Mouse (Mus musculus) thymus, adult 18-20 months (tissue): ENCODE results near the gene Trpm1.

Experiments used
- DNase-seq, 2 experiments: peaks; one replicate each; pipeline ENCODE4 v3.0.0; 2022; ENCODE audit warnings: mixed read lengths in 2 of 2

Trpm1 gene

GRCm38 (mm10) chr7:64164997-64165396 is 11.4 kb downstream of the Trpm1 start:
- no peak for DNase-seq

- no peak for DNase-seq
Measured at GRCm38 (mm10) chr7:64166025-64166424, 12.4 kb downstream of the Trpm1 start.

GRCm38 (mm10) chr7:64166724-64167123 is 13.1 kb downstream of the Trpm1 start:
- no peak for DNase-seq

GRCm38 (mm10) chr7:64179310-64179709 is 25.7 kb downstream of the Trpm1 start:
- no peak for DNase-seq

- peak; percentile 30 to 43 for DNase-seq
Measured at GRCm38 (mm10) chr7:64185203-64185931, 31.7 kb downstream of the Trpm1 start.

GRCm38 (mm10) chr7:64185932-64186312 is 32.3 kb downstream of the Trpm1 start:
- no peak for DNase-seq

GRCm38 (mm10) chr7:64192261-64192943 is 38.8 kb downstream of the Trpm1 start:
- no peak for DNase-seq

- DNase-seq, result no peak
Measured at GRCm38 (mm10) chr7:64193476-64193875, 39.8 kb downstream of the Trpm1 start.

- DNase-seq, result no peak
Measured at GRCm38 (mm10) chr7:64196114-64196513, 42.5 kb downstream of the Trpm1 start.

GRCm38 (mm10) chr7:64208700-64209099 is 55.1 kb downstream of the Trpm1 start:
- no peak for DNase-seq

GRCm38 (mm10) chr7:64212870-64213269 is 59.2 kb downstream of the Trpm1 start:
- DNase-seq, result no peak

- DNase-seq, result no peak
Measured at GRCm38 (mm10) chr7:64214066-64214465, 60.4 kb downstream of the Trpm1 start.

- DNase-seq, result no peak
Measured at GRCm38 (mm10) chr7:64215613-64216012, 62.0 kb downstream of the Trpm1 start.

GRCm38 (mm10) chr7:64217428-64217827 is 63.8 kb downstream of the Trpm1 start:
- DNase-seq, result peak in 1 of 2 experiments; percentile 7

GRCm38 (mm10) chr7:64219765-64220164 is 66.1 kb downstream of the Trpm1 start:
- DNase-seq, result no peak

- no peak for DNase-seq
Measured at GRCm38 (mm10) chr7:64223215-64223614, 69.6 kb downstream of the Trpm1 start.

GRCm38 (mm10) chr7:64226339-64227194 is 72.9 kb downstream of the Trpm1 start:
- no peak for DNase-seq

- DNase-seq, result no peak
Measured at GRCm38 (mm10) chr7:64227586-64227985, 74.0 kb downstream of the Trpm1 start.

- no peak for DNase-seq
Measured at GRCm38 (mm10) chr7:64228300-64228699, 74.7 kb downstream of the Trpm1 start.

- DNase-seq, result no peak
Measured at GRCm38 (mm10) chr7:64229911-64230310, 76.3 kb downstream of the Trpm1 start.

GRCm38 (mm10) chr7:64231001-64231400 is 77.4 kb downstream of the Trpm1 start:
- no peak for DNase-seq

GRCm38 (mm10) chr7:64231996-64232395 is 78.4 kb downstream of the Trpm1 start:
- no peak for DNase-seq

- DNase-seq, result no peak
Measured at GRCm38 (mm10) chr7:64234310-64234820, 80.7 kb downstream of the Trpm1 start.
